Mouse (Mus musculus): ENCODE results near the gene Uqcc1.
A peak's percentile ranks its signal among the peaks of the same experiment; 100 is the strongest.
"Not testable (repeated sequence)": the region's sequence is repeated elsewhere in the genome, so short reads cannot be mapped to it uniquely, and the experiment has no call there.

The Uqcc1 gene

GRCm38 (mm10) chr2:155860102-155860501 lies 70.0 kb downstream of the Uqcc1 start:
- DNase-seq (ENCODE audit: low read depth) = no peak

- no peak for DNase-seq (ENCODE audit: low read depth)
These were observed 77.6 kb downstream of the Uqcc1 start for GRCm38 (mm10) chr2:155852536-155852935.

- no peak for DNase-seq (ENCODE audit: low read depth)
These were observed 80.0 kb downstream of the Uqcc1 start for GRCm38 (mm10) chr2:155850120-155850519.

GRCm38 (mm10) chr2:155849464-155849863 lies 80.6 kb downstream of the Uqcc1 start:
- no peak for DNase-seq (ENCODE audit: low read depth)

GRCm38 (mm10) chr2:155848291-155848690 lies 81.8 kb downstream of the Uqcc1 start:
- DNase-seq (ENCODE audit: low read depth) = peak; percentile 71

GRCm38 (mm10) chr2:155846930-155847329 lies 83.2 kb downstream of the Uqcc1 start:
- no peak for DNase-seq (ENCODE audit: low read depth)

- DNase-seq (ENCODE audit: low read depth) = no peak
These were observed 91.1 kb downstream of the Uqcc1 start for GRCm38 (mm10) chr2:155838961-155839360.

GRCm38 (mm10) chr2:155837961-155838360 lies 92.1 kb downstream of the Uqcc1 start:
- DNase-seq (ENCODE audit: low read depth) = no peak

- DNase-seq (ENCODE audit: low read depth) = no peak
These were observed 95.4 kb downstream of the Uqcc1 start, which contains the start of gene Fam83c for GRCm38 (mm10) chr2:155834732-155835131. Fam83c (minus strand) TSS chr2:155834854.

GRCm38 (mm10) chr2:155832087-155832486 lies 98.0 kb downstream of the Uqcc1 start:
- not testable (repeated sequence) for DNase-seq (ENCODE audit: low read depth)

GRCm38 (mm10) chr2:155831302-155831701 lies 98.8 kb downstream of the Uqcc1 start:
- no peak for DNase-seq (ENCODE audit: low read depth)

- DNase-seq (ENCODE audit: low read depth) = no peak
These were observed 99.3 kb downstream of the Uqcc1 start for GRCm38 (mm10) chr2:155830841-155831240.

- DNase-seq (ENCODE audit: low read depth) = peak; percentile 88
These were observed 103.3 kb downstream of the Uqcc1 start, which contains the start of gene Eif6 for GRCm38 (mm10) chr2:155826630-155827424. Eif6 (minus strand) TSS chr2:155826925.

GRCm38 (mm10) chr2:155825904-155826629 lies 104.0 kb downstream of the Uqcc1 start:
- peak; percentile 41 for DNase-seq (ENCODE audit: low read depth)

- no peak for DNase-seq (ENCODE audit: low read depth)
These were observed 106.4 kb downstream of the Uqcc1 start for GRCm38 (mm10) chr2:155823722-155824121.

- DNase-seq (ENCODE audit: low read depth) = no peak
These were observed 109.3 kb downstream of the Uqcc1 start for GRCm38 (mm10) chr2:155820779-155821178.

GRCm38 (mm10) chr2:155819449-155820251 lies 110.5 kb downstream of the Uqcc1 start:
- DNase-seq (ENCODE audit: low read depth) = no peak

GRCm38 (mm10) chr2:155819392-155819448 lies 110.9 kb downstream of the Uqcc1 start, which contains the start of gene BC029722:
BC029722 (minus strand) TSS chr2:155819426.
- no peak for DNase-seq (ENCODE audit: low read depth)

- peak; percentile 89 for DNase-seq (ENCODE audit: low read depth)
These were observed 111.3 kb downstream of the Uqcc1 start for GRCm38 (mm10) chr2:155818596-155819391.

- DNase-seq (ENCODE audit: low read depth) = no peak
These were observed 112.5 kb downstream of the Uqcc1 start for GRCm38 (mm10) chr2:155817301-155818245.

- no peak for DNase-seq (ENCODE audit: low read depth)
These were observed 113.9 kb downstream of the Uqcc1 start for GRCm38 (mm10) chr2:155816179-155816578.
